Mouse (Mus musculus) forebrain, embryonic 10.5 days (tissue): ENCODE measurements around the gene Zfp324. TPM values are rescaled to one million over a fixed set of nuclear protein-coding genes. Genes with fewer than 3 reads are reported as not detected.

Experiments used
- DNase-seq: peaks from one replicate; pipeline ENCODE4 v3.0.0-alpha.2; 2017; ENCODE audit warnings: low spot score; ENCODE audit errors: extremely low spot score
- H3K27ac ChIP-seq: fragments of 300-500 bp; sonication (generic); 2 replicates; pipeline ENCODE4 v1.5.1; 2016; ENCODE audit warnings: mild to moderate bottlenecking
- H3K27me3 ChIP-seq: fragments of 300-500 bp; sonication (generic); 2 replicates; pipeline ENCODE4 v1.6.1; 2016; ENCODE audit warnings: mild to moderate bottlenecking; ENCODE audit not compliant: poor library complexity, severe bottlenecking
- H3K36me3 ChIP-seq: fragments of 300-500 bp; sonication (generic); replicated peaks from 2 replicates; pipeline ENCODE4 v1.6.1; 2016; ENCODE audit warnings: mild to moderate bottlenecking, moderate library complexity
- H3K4me1 ChIP-seq: fragments of 300-500 bp; sonication (generic); 2 replicates; pipeline ENCODE4 v1.6.1; 2016
- H3K4me3 ChIP-seq: fragments of 300-500 bp; sonication (generic); 2 replicates; pipeline ENCODE4 v1.5.1; 2016; ENCODE audit warnings: mild to moderate bottlenecking, moderate library complexity
- H3K9me3 ChIP-seq: fragments of 300-500 bp; sonication (generic); 2 replicates; pipeline ENCODE4 v1.6.1; 2016; ENCODE audit warnings: mild to moderate bottlenecking, moderate library complexity
- WGBS: fragments of 180-500 bp; shearing (Covaris S2); methylation state at CpG from one replicate; pipeline ENCODE4 v1.1.7; 2016; 5-methylcytosine and 5-hydroxymethylcytosine counted together
- polyA plus RNA-seq: library from polyadenylated mRNA; unstranded; fragments of >200 nt; fragmentation: Nextera tagmentation; extraction: Ambion mirVana; gene quantifications from 2 replicates; pipeline ENCODE4 v1.2.1, GENCODE M21; 2016

Zfp324 gene
- polyA plus RNA-seq, 1 experiment from 2014 or later = 10.5 TPM

DNA sequence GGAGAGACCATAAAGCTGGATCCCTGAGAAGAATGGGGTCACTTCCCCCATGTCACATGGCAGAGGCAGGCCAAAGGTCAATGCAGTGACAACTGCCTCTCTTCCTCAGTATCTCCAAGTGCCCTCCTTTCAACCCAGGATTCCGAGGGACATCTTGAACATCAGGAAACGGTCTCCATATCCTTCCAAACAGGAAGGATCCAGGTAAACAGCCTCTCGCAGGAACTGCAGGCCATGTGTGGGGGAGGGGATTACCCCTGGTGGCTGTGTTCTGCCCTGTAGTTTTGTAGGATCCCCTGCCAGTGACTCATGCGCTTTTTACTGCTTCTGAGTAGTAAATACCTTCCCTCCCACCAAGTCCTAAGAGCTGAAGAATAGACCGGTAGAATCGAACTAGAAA lies 14.1 kb downstream of the Zfp324 start:
- Histone ChIP-seq H3K36me3 (peaks cover 22% of the 10 kb centered on the region), H3K4me1 (peaks cover 24% of the 10 kb centered on the region), H3K27ac (no peak overlapping the region), H3K4me3 (no peak overlapping the region), H3K27me3 (no peaks in the 10 kb centered on the region), H3K9me3 (no peaks in the 10 kb centered on the region)
- no peak for DNase-seq
- 76% methylated on average over 6 of the region's 6 CpGs for WGBS

DNA sequence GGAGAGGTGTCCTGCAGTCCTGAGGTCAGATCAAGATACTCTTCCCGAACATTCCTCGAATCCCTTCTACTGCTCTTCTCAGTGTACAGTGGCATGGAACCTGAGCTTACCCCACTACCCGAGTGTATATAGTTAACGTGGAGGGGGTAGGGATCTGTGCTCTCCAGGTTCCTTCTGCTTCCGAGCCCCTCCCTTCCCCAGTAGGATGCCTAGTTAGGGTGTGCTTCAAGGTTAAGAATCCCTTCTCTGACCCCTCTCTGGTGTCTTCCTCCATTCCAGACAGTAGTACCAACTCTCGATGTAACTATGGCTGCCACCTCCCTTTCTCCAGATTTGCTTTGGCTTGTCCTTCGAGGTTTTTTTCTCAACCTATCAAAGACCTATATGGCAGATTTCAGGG lies 14.7 kb downstream of the Zfp324 start:
- Histone ChIP-seq H3K4me1 (peaks cover 24% of the 10 kb centered on the region), H3K4me3 (no peak overlapping the region), H3K27ac (no peak overlapping the region), H3K36me3 (peaks cover 22% of the 10 kb centered on the region), H3K27me3 (no peaks in the 10 kb centered on the region), H3K9me3 (no peaks in the 10 kb centered on the region)
- no peak for DNase-seq
- 83% methylated on average over 7 of the region's 7 CpGs for WGBS

DNA sequence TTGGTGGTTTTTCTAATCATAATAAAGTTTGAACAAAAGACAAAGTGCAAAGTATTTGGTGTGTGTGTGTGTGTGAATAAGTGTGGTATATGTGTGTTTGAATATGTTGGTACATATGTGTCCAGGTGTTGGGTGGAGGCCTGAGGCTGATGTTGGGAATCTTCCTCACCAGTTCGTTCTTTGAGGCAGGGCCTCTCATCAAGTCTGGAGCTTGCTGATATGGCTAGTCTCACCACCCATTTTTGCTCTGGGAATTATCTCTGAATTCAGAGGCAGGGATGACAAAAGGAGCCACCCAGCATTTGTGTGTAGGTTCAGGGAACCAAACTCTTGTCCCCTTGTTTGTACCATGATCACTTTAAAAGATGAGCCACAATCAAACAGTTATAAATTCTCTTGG lies 20.1 kb downstream of the Zfp324 start:
- Histone ChIP-seq H3K4me3 (no peak overlapping the region), H3K9me3 (no peaks in the 10 kb centered on the region), H3K27me3 (no peaks in the 10 kb centered on the region), H3K4me1 (no peaks in the 10 kb centered on the region), H3K27ac (no peak overlapping the region), H3K36me3 (peaks cover 15% of the 10 kb centered on the region)
- WGBS = 85% methylated on average over 1 of the region's 1 CpGs
- no peak for DNase-seq

DNA sequence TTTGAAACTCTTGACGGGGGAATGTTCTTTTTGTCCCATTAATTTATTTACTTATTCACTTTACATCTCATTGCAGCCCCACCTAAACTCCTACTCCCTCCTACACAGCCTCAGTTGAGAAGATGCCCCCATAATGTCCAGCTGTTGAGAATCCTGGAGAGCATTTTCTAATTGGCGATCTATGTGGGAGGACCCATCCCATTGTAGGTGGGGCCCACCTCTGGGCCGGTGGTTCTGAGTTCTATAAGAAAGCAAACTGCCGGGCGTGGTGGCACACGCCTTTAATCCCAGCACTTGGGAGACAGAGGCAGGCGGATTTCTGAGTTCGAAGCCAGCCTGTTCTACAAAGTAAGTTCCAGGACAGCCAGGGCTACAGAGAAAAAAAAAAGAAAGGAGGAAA lies 21.3 kb downstream of the Zfp324 start:
- no peak for DNase-seq
- 88% methylated on average over 8 of the region's 8 CpGs for WGBS

DNA sequence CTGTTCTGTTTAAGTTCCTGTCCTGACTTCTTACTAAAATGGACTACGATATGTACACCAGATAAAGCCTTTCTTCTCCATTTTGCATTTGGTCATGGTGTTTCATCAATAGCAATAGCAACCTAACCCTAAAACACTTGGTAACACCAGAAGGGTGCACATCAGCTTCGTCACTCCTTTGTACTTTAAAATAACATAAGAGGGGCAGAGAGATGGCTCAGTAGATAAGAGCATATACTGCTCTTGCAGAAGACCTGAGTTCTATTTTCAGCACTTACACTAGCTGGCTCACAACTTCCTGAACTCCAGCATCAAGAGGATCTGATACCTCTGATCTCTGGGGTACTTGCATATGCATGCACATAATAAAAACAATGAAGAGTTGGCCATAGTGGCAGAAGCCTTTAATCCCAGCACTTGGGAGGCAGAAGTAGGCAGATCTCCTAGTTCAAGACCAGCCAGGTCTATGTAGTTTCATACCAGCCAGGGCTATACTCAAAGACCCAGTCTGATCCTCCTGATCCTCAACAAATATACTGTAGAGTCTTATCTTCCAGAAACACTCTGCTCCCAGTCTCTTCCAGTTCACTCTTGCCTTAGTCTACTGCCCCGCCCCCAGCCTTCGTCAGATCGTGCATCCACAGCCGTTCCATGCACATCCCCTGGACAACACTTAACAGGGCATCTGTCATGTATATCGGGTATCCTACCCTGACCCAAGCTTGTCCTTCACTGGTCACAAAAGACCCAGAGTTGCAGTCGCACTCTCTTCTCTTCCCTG lies 22.0 kb downstream of the Zfp324 start:
- no peaks in the 10 kb centered on the region for H3K27me3 ChIP-seq
- no peaks in the 10 kb centered on the region for H3K4me1 ChIP-seq
- no peak overlapping the region for H3K4me3 ChIP-seq
- H3K36me3 ChIP-seq = peaks cover 3% of the 10 kb centered on the region
- no peak for DNase-seq
- no peaks in the 10 kb centered on the region for H3K9me3 ChIP-seq
- H3K27ac ChIP-seq = no peak overlapping the region
- WGBS = 86% methylated on average over 8 of the region's 8 CpGs

More for the DNA sequence above, 21.3 kb downstream of the Zfp324 start:
- no peaks in the 10 kb centered on the region for H3K9me3 ChIP-seq
- no peak overlapping the region for H3K4me3 ChIP-seq
- no peaks in the 10 kb centered on the region for H3K4me1 ChIP-seq
- H3K36me3 ChIP-seq = peaks cover 9% of the 10 kb centered on the region
- no peaks in the 10 kb centered on the region for H3K27me3 ChIP-seq
- no peak overlapping the region for H3K27ac ChIP-seq

DNA sequence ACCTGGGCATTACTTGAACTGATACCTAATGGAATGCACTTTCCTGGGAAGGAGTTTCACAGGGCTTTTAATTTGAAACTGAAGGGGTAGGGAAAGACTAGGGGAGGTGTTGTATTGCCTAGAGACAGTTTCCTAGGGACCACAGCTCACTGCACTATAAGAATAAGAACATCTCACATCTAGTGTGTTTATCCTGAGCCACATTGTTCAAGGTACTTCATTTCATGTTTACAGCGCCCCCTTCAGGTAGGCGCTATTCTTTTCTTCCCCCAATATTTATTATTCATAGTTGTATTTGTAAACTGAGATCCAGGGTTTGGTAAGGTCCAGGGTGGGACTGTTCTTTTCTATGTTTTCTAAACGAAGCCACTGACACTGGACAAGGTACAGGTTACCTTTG lies 26.6 kb downstream of the Zfp324 start:
- no peak for DNase-seq
- Histone ChIP-seq H3K27ac (no peak overlapping the region), H3K4me3 (no peak overlapping the region), H3K9me3 (no peaks in the 10 kb centered on the region), H3K4me1 (no peaks in the 10 kb centered on the region), H3K27me3 (no peaks in the 10 kb centered on the region), H3K36me3 (no peaks in the 10 kb centered on the region)
- WGBS = 11% methylated on average over 3 of the region's 3 CpGs

DNA sequence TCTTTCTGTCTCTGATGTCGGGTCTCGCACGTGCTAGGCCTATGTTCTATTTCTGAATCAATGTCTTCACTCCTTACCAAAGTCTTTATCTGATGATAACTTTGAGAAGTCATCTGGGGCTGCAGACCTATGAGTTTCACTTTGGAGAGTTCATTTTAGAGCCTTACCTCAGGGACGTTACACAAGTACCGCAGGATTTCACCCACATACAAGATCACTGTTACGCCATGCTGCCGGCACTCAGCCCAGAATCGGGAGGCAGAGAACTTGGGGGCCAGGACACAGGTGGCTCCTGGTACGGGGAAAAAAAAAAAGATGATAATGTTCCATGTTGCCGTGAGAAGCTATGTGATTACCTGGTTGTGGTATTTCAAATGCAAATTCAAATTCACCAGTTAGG lies 27.5 kb downstream of the Zfp324 start:
- Histone ChIP-seq H3K4me3 (no peak overlapping the region), H3K9me3 (peaks cover 3% of the 10 kb centered on the region; the same call in 1 of the 2 replicates), H3K27ac (no peak overlapping the region), H3K36me3 (no peaks in the 10 kb centered on the region), H3K4me1 (no peaks in the 10 kb centered on the region), H3K27me3 (no peaks in the 10 kb centered on the region)
- no peak for DNase-seq
- WGBS = 90% methylated on average over 10 of the region's 10 CpGs

DNA sequence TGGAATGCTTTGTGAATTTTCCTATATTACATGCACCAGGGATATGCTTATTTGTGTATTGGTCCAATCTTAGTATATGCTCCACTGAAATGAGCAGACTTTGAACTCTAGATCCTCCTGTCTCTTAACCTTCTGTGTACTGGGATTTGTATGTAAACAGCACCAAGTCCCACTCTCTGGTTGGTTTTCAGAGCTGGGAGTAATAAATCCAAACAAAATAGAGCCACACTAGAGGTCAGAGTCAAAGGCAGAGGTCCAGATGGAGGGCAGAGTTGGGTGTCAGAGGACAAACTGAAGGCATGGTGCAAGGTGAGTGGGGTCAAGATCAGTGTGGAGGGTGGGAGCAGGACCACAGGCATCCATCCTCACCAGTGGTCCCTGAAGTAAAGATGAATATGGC lies 30.2 kb downstream of the Zfp324 start:
- H3K4me3 ChIP-seq = no peak overlapping the region
- H3K9me3 ChIP-seq = peaks cover 3% of the 10 kb centered on the region; the same call in 1 of the 2 replicates
- no peaks in the 10 kb centered on the region for H3K36me3 ChIP-seq
- no peak overlapping the region for H3K27ac ChIP-seq
- no peak for DNase-seq
- H3K4me1 ChIP-seq = no peaks in the 10 kb centered on the region
- H3K27me3 ChIP-seq = no peaks in the 10 kb centered on the region

DNA sequence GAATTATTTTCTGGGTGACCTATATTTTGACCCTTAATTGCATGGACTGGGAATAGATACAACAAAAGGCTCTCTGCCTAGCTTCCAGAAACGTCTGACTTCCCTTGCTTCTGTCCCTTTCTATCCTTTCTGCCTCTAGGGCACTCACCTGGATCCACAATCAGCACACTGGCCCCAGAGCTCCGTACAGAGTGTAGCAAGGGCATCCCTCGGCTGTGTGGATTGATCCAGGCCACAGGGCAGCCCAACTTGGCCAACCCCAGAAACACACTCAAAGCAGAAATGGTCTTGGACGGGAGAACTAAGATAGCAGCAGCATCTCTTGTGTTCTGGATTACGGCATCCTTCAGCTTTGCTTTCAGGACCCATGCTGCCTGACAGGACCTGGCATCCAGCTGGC lies 31.6 kb downstream of the Zfp324 start:
- Histone ChIP-seq H3K27me3 (no peaks in the 10 kb centered on the region), H3K9me3 (peaks cover 3% of the 10 kb centered on the region; the same call in 1 of the 2 replicates), H3K27ac (no peak overlapping the region), H3K4me1 (no peaks in the 10 kb centered on the region), H3K4me3 (no peak overlapping the region), H3K36me3 (no peaks in the 10 kb centered on the region)
- 67% methylated on average over 5 of the region's 5 CpGs for WGBS
- no peak for DNase-seq

DNA sequence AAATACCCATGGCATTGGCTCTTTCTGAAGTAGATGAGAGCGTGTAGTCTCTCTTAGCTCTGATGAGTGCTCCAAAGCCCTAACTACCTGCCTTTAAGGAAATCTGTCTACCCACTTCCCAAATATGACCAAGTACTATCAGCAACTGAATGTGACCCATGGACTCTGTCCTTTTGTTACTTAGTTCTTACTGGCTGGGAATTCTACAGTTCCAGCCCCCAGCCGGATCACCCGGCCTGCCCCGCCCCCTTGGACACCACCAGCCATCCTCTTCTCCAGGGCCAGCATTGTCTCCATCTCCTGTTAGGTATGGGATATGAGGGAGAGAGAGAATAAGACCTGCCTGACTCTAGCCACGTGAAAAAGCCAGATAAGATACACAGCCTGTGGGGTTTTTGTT lies 32.4 kb downstream of the Zfp324 start, which contains the start of gene Slc27a5:
TSS of gene Slc27a5 (minus strand) at position 140 of the 400 bp plus-strand sequence.
- peaks cover 3% of the 10 kb centered on the region; the same call in 1 of the 2 replicates for H3K9me3 ChIP-seq
- H3K36me3 ChIP-seq = no peaks in the 10 kb centered on the region
- no peak within 1 kb of the TSS for H3K4me3 ChIP-seq
- H3K27ac ChIP-seq = no peak within 1 kb of the TSS
- H3K4me1 ChIP-seq = no peaks in the 10 kb centered on the region
- DNase-seq = no peak
- 85% methylated on average over 5 of the region's 5 CpGs for WGBS
- no peaks in the 10 kb centered on the region for H3K27me3 ChIP-seq

DNA sequence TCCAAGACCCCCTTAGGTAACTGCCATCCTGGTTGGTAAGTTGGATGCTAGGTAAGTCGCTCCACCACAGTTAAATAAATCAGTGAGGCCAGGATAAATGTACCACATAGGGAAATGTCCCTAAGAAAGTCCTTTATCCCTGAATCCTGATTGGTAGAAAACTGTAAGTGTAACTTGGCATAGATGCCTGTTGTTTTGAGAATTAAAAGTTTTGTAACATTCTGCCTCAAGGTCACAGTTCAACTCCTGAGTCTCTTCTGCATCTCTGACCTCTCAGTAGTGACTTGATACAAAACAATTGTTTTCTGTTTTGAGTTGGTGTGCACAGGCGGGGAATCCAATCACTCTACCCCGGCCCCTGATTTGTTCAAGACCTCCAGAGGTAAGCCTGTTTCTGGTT lies 33.2 kb downstream of the Zfp324 start, which contains the start of gene Trim28:
TSS of gene Trim28 (plus strand) at position 264 of the 400 bp plus-strand sequence.
- Histone ChIP-seq H3K9me3 (peaks cover 3% of the 10 kb centered on the region; the same call in 1 of the 2 replicates), H3K4me1 (no peaks in the 10 kb centered on the region), H3K27ac (no peak within 1 kb of the TSS), H3K27me3 (no peaks in the 10 kb centered on the region), H3K4me3 (no peak within 1 kb of the TSS), H3K36me3 (no peaks in the 10 kb centered on the region)
- DNase-seq = no peak
- WGBS = 92% methylated on average over 3 of the region's 3 CpGs

DNA sequence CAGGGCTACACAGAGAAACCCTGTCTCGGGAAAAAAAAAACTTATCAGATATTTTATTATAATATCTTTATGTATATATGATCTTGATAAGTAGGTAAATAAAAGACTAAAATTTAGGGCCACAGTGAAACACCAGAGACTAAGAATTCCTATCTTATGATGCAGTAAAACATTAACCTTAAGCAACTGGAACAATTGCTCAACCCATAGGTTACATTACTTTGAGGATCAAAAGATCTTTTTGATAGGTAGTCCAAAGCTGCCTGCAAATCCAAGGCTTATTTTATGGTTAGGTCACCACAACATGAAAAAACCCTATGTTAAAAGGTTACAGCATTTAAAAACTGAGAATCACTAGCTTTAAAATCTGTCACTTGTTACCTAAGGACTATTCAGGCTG lies 35.9 kb downstream of the Zfp324 start:
- no peak overlapping the region for H3K4me3 ChIP-seq
- WGBS = 75% methylated on average over 1 of the region's 1 CpGs
- H3K36me3 ChIP-seq = peaks cover 20% of the 10 kb centered on the region
- no peak overlapping the region for H3K27ac ChIP-seq
- H3K9me3 ChIP-seq = peaks cover 3% of the 10 kb centered on the region; the same call in 1 of the 2 replicates
- peaks cover 7% of the 10 kb centered on the region for H3K27me3 ChIP-seq
- H3K4me1 ChIP-seq = no peaks in the 10 kb centered on the region
- no peak for DNase-seq

DNA sequence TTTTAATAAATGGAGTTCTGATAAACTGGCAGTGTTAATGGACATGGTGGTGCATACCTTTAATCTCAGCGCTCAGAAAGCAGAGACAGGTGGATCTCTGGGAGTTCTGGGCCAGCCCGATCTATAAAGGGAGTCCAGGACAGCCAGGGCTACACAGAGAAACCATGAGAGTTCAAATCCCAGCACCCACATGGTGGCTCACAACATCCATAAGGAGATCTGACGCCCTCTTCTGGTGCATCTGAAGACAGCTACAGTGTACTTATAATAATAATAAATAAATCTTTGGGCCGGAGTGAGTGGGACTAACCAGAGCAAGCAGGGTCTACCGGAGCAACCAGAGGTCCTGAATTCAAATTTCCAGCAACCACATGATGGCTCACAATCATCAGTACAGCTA lies 37.7 kb downstream of the Zfp324 start:
- Histone ChIP-seq H3K36me3 (peaks cover 37% of the 10 kb centered on the region), H3K9me3 (no peaks in the 10 kb centered on the region; the same call in 1 of the 2 replicates), H3K4me1 (peaks cover 17% of the 10 kb centered on the region), H3K27me3 (peaks cover 25% of the 10 kb centered on the region), H3K27ac (no peak overlapping the region), H3K4me3 (no peak overlapping the region)
- WGBS = 78% methylated on average over 5 of the region's 5 CpGs
- no peak for DNase-seq
